Mouse (Mus musculus): ENCODE measurements around the gene Synj2.

- TF ChIP-seq CTCF (IDR thresholded peaks at IDR 0.05; ENCODE audit: low read depth, low read length) (no peak), POLR2A (IDR thresholded peaks at IDR 0.05; ENCODE audit: insufficient read depth, low read length) (no peak), EP300 (IDR thresholded peaks at IDR 0.05; ENCODE audit: insufficient read depth, low read depth, low read length) (no peak)
Measured at GRCm38 (mm10) chr17:5952455-5952854, 11.4 kb downstream of the Synj2 start.
